Mouse (Mus musculus) Patski (cell line): ENCODE data around the gene Clic3. TPM values are rescaled to one million over a fixed set of nuclear protein-coding genes. Genes with fewer than 3 reads are reported as not detected.

Experiments used
- ATAC-seq: fragments of 100-300 bp; one replicate; pipeline ENCODE4 v1.8.0; 2021
- CTCF ChIA-PET: fragments of 350-600 bp; sonication (Branson Sonifier 250); formaldehyde crosslinking; loops from one replicate; lab custom pipeline; 2022; ENCODE audit warnings: inconsistent platforms; lab: Charles Lee
- POLR2A ChIA-PET: fragments of 350-600 bp; sonication (Branson Sonifier 250); formaldehyde crosslinking; loops from one replicate; lab custom pipeline; 2022; ENCODE audit warnings: antibody characterized with exemption, inconsistent platforms; lab: Charles Lee
- DNase-seq: peaks from one replicate; pipeline ENCODE4 v3.0.0-alpha.2; 2011; ENCODE audit warnings: low read depth, low spot score
- H3K27me3 ChIP-seq: fragments of 371-371 bp; one replicate; pipeline ENCODE4 v1.5.1; 2021
- CTCF ChIP-seq: fragments of 100-300 bp; IDR thresholded peaks from one replicate; pipeline ENCODE4 v1.5.1; 2021
- in situ Hi-C: fragments of 300-500 bp; cut with MboI; formaldehyde crosslinking; loops from 3 replicates; pipeline ENCODE4 v1.11.1; 2018; ENCODE audit warnings: low pct_unique_long_range_greater_than_20kb, mixed read lengths
- polyA plus RNA-seq: library from polyadenylated mRNA; unstranded; gene quantifications from one replicate; pipeline ENCODE4 v1.2.3, GENCODE M21; 2021

The Clic3 gene
- polyA plus RNA-seq, 1 experiment from 2014 or later = 1.0 TPM

GRCm38 (mm10) chr2:25428442-25429236 is 28.0 kb upstream of the Clic3 start, which contains the start of gene Abca2:
Gene Abca2 (plus strand): TSS chr2:25428703.
- CTCF ChIA-PET = interaction anchor here (0.6 to 1.4 kb wide), 7 partner anchors 12 to 153 kb away, joined by 3 to 6 read pairs (median 3); partner anchors contain the start of gene Ajm1
- in situ Hi-C loops = no loop called here
- peak; percentile 42 for DNase-seq
- POLR2A ChIA-PET = interaction anchor here (0.6 to 1.1 kb wide), 4 partner anchors 31 to 143 kb away, joined by 3 to 9 read pairs (median 4); no protein-coding TSS in a partner anchor
- ATAC-seq = peak; percentile 81
- no peak for TF ChIP-seq CTCF
- H3K27me3 ChIP-seq = no peaks in the 10 kb centered on the region

GRCm38 (mm10) chr2:25429435-25430180 is 27.0 kb upstream of the Clic3 start:
- in situ Hi-C loops = loop anchor here (5.0 kb wide), 2 partner anchors 53 to 123 kb away; no protein-coding TSS in a partner anchor
- no peak for TF ChIP-seq CTCF
- ChIA-PET POLR2A (interaction anchor here (1.0 to 1.3 kb wide), 3 partner anchors 16 to 110 kb away, joined by 3 read pairs; no protein-coding TSS in a partner anchor), CTCF (interaction anchor here (1.0 to 1.6 kb wide), 5 partner anchors 8 to 152 kb away, joined by 4 to 10 read pairs (median 4); partner anchors contain the start of gene Ajm1)
- ATAC-seq (no peak), DNase-seq (no peak)
- no peaks in the 10 kb centered on the region for H3K27me3 ChIP-seq

- in situ Hi-C loops = loop anchor here (5.0 kb wide), 2 partner anchors 52 to 122 kb away; no protein-coding TSS in a partner anchor
- POLR2A ChIA-PET = interaction anchor here (1.3 kb wide), 1 partner anchor 15 kb away, joined by 3 read pairs; no protein-coding TSS in a partner anchor
- no peak for TF ChIP-seq CTCF
- H3K27me3 ChIP-seq = no peaks in the 10 kb centered on the region
- CTCF ChIA-PET = interaction anchor here (1.0 to 1.6 kb wide), 4 partner anchors 9 to 151 kb away, joined by 4 to 10 read pairs (median 5); partner anchors contain the start of gene Ajm1
- no peak for ATAC-seq
- DNase-seq = no peak
Measured at GRCm38 (mm10) chr2:25430395-25431233, 26.0 kb upstream of the Clic3 start.

DNA sequence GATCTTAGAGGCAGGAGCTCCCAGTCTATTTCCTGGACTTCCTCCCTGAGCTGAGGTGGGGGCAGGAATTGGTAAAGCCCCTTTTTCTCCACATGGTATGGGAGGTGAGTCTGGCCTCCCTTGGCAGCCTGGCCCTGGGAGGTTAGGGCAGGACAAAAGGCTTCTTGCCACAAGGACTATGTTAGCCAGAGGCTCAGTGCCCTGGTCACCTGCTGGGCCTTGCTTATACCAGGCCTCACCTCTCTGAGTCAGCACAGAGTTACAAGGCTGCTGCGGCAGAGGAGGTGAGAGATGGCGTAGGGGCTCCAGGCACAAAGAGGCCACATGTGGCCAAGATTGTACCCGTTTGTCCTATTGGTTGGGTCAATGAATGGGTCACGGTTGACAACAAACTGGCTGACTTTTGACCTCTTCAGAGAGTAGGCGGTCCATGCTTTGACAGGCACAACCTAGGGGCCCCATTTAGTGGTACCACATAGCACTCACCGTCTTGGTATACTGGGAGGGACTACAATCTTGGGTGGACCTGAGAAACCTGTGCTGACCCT is 25.3 kb upstream of the Clic3 start:
- ATAC-seq (no peak), DNase-seq (no peak)
- no peak for TF ChIP-seq CTCF
- in situ Hi-C loops = loop anchor here (5.0 kb wide), 2 partner anchors 51 to 121 kb away; no protein-coding TSS in a partner anchor
- no peaks in the 10 kb centered on the region for H3K27me3 ChIP-seq
- CTCF ChIA-PET = interaction anchor here (1.6 kb wide), 1 partner anchor 10 kb away, joined by 10 read pairs; no protein-coding TSS in a partner anchor
- POLR2A ChIA-PET = interaction anchor here (1.3 kb wide), 1 partner anchor 14 kb away, joined by 3 read pairs; no protein-coding TSS in a partner anchor

DNA sequence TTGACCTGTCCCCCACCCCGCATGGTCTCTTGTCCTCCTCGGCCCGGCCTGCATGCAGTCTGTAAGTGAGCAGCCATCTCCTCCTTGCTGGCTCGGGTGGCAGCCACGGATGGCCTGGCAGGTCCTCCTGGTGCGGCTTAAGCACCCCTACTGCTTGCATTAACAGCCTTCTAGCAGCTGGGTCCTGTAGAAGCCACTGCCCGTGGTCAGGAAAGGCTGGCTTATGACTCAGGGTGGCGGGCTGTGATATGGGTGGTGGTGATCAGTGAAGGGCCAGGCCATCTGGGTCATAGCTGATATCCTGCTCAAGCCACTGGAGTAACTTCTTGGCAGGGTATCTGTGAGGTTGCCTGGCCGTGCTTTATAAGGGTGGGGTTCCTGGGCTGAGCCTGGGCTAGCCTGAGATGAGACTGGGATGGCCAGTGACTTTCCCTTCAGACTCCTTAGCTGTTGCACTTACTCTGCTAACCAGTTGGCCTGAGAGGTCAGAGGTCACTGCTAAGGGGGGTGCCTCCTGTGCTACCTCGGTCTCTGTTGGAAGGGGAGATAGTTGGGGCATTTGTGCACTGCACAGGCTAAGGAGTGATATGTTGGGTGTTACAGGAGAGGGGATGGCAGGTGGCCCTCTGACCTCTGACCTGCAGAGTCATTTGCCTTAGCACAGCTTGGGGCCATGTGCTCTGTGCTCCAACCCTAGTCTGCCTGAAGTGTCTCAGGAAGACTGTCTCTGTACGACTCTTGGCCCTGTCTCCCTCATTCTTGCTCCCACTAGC is 24.1 kb upstream of the Clic3 start:
- H3K27me3 ChIP-seq = no peaks in the 10 kb centered on the region
- ATAC-seq (no peak), DNase-seq (no peak)
- in situ Hi-C loops = loop anchor here (5.0 kb wide), 2 partner anchors 50 to 120 kb away; no protein-coding TSS in a partner anchor
- ChIA-PET POLR2A (no interaction called here), CTCF (interaction anchor here (0.9 kb wide), 1 partner anchor 10 kb away, joined by 3 read pairs; no protein-coding TSS in a partner anchor)
- TF ChIP-seq CTCF = no peak

DNA sequence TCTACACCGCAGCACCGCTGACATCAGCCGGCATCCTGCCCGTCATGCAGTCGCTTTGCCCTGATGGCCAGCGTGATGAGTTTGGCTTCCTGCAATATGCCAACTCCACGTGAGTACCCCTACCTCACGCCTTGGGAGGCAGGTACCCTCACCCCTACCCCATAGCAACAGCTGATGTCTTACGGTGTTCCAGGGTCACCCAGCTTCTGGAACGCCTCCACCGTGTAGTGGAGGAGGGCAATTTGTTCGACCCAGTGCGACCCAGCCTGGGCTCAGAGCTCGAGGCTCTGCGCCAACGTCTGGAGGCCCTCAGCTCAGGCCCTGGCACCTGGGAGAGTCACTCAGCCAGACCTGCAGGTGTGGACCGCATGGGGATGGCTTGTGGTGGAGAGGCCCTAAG is 23.5 kb upstream of the Clic3 start:
- POLR2A ChIA-PET = no interaction called here
- no peak for TF ChIP-seq CTCF
- CTCF ChIA-PET = interaction anchor here (0.9 to 1.2 kb wide), 2 partner anchors 11 to 24 kb away, joined by 3 read pairs; no protein-coding TSS in a partner anchor
- H3K27me3 ChIP-seq = no peaks in the 10 kb centered on the region
- no peak for ATAC-seq
- in situ Hi-C loops = loop anchor here (5.0 kb wide), 2 partner anchors 49 to 119 kb away; no protein-coding TSS in a partner anchor
- no peak for DNase-seq

DNA sequence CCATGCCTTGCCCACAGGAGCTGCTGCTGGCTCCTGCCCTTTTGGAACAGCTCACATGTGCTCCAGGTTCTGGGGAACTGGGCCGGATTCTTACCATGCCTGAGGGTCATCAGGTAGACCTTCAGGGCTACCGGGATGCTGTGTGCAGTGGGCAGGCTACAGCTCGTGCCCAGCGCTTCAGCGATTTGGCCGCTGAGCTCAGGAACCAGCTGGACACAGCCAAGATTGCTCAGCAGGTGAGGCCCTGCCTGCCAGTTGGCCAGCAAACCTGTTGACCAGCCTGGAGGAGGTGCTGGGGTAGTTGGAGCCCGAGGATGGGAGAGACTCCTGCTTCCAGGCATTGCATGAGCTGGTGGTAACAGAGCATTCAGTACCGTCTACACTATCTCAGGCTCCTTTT is 22.3 kb upstream of the Clic3 start:
- ChIA-PET CTCF (interaction anchor here (1.2 kb wide), 1 partner anchor 23 kb away, joined by 3 read pairs; no protein-coding TSS in a partner anchor), POLR2A (no interaction called here)
- no peaks in the 10 kb centered on the region for H3K27me3 ChIP-seq
- DNase-seq (no peak), ATAC-seq (no peak)
- in situ Hi-C loops = loop anchor here (5.0 kb wide), 2 partner anchors 48 to 118 kb away; no protein-coding TSS in a partner anchor
- no peak for TF ChIP-seq CTCF

GRCm38 (mm10) chr2:25436286-25436820 is 20.3 kb upstream of the Clic3 start:
- DNase-seq (no peak), ATAC-seq (no peak)
- POLR2A ChIA-PET = interaction anchor here (1.0 kb wide), 1 partner anchor 22 kb away, joined by 3 read pairs; no protein-coding TSS in a partner anchor
- no peak for TF ChIP-seq CTCF
- no peaks in the 10 kb centered on the region for H3K27me3 ChIP-seq
- in situ Hi-C loops = no loop called here
- CTCF ChIA-PET = interaction anchor here (1.0 to 1.5 kb wide), 3 partner anchors 10 to 61 kb away, joined by 3 to 4 read pairs (median 3); no protein-coding TSS in a partner anchor
